Mouse (Mus musculus) forebrain, embryonic 15.5 days (tissue): ENCODE data around the gene Pcp4l1. TPM values are rescaled to one million over a fixed set of nuclear protein-coding genes. Genes with fewer than 3 reads are reported as not detected.
"Not testable (repeated sequence)": the region's sequence is repeated elsewhere in the genome, so short reads cannot be mapped to it uniquely, and the experiment has no call there.

Experiments used
- ATAC-seq: fragments of 200-750 bp; cut with Nextera tagmentation; replicated peaks from 2 replicates; pipeline ENCODE4 v1.8.0; 2017; ENCODE audit warnings: mild to moderate bottlenecking, moderate TSS enrichment, moderate library complexity
- H3K27ac ChIP-seq: fragments of 300-500 bp; sonication (generic); replicated peaks from 2 replicates; pipeline ENCODE4 v1.5.1; 2015; ENCODE audit warnings: mild to moderate bottlenecking, inconsistent platforms
- H3K27me3 ChIP-seq: fragments of 300-500 bp; sonication (generic); 2 replicates; pipeline ENCODE4 v1.6.1; 2015; ENCODE audit warnings: inconsistent platforms
- H3K36me3 ChIP-seq: fragments of 300-500 bp; sonication (generic); 2 replicates; pipeline ENCODE4 v1.6.1; 2015; ENCODE audit warnings: mild to moderate bottlenecking, inconsistent platforms
- H3K4me1 ChIP-seq: fragments of 300-500 bp; sonication (generic); 2 replicates; pipeline ENCODE4 v1.6.1; 2015; ENCODE audit warnings: inconsistent platforms
- H3K4me2 ChIP-seq: fragments of 300-500 bp; sonication (generic); replicated peaks from 2 replicates; pipeline ENCODE4 v1.6.1; 2015; ENCODE audit warnings: mild to moderate bottlenecking, inconsistent platforms
- H3K4me3 ChIP-seq: fragments of 300-500 bp; sonication (generic); 2 replicates; pipeline ENCODE4 v1.5.1; 2015; ENCODE audit warnings: mild to moderate bottlenecking, inconsistent platforms
- H3K9ac ChIP-seq: fragments of 300-500 bp; sonication (generic); replicated peaks from 2 replicates; pipeline ENCODE4 v1.6.1; 2015; ENCODE audit warnings: mild to moderate bottlenecking, inconsistent platforms
- H3K9me3 ChIP-seq: fragments of 300-500 bp; sonication (generic); 2 replicates; pipeline ENCODE4 v1.6.1; 2016; ENCODE audit warnings: inconsistent platforms
- WGBS: fragments of 180-500 bp; shearing (Covaris S2); methylation state at CpG from one replicate; pipeline ENCODE4 v1.1.7; 2015; ENCODE audit warnings: mixed read lengths; 5-methylcytosine and 5-hydroxymethylcytosine counted together
- polyA plus RNA-seq: library from polyadenylated mRNA; unstranded; fragments of >200 nt; fragmentation: Nextera tagmentation; extraction: Ambion mirVana; gene quantifications from 2 replicates; pipeline ENCODE4 v1.2.1, GENCODE M21; 2015

Gene Pcp4l1
- 7.1 and 9.8 TPM in 2 replicates for polyA plus RNA-seq

- Histone ChIP-seq H3K27me3 (peaks cover 48% of the 10 kb centered on the region), H3K9me3 (no peaks in the 10 kb centered on the region), H3K4me2 (peak within 1 kb of the TSS; percentile 96), H3K9ac (peak within 1 kb of the TSS; percentile 44), H3K4me3 (peak within 1 kb of the TSS; percentile 53), H3K4me1 (peaks cover 24% of the 10 kb centered on the region), H3K27ac (no peak within 1 kb of the TSS), H3K36me3 (no peaks in the 10 kb centered on the region)
- WGBS: under 1% methylated on average over 33 of the region's 33 CpGs
- peak; percentile 91 for ATAC-seq
Observed at GRCm38 (mm10) chr1:171195887-171196397, at the start of gene Pcp4l1. Gene Pcp4l1, minus strand, starts transcription at chr1:171196268.

GRCm38 (mm10) chr1:171245353-171245752 lies 49.3 kb upstream of the Pcp4l1 start:
- ATAC-seq: no peak
- peaks cover 36% of the 10 kb centered on the region for H3K36me3 ChIP-seq
- WGBS: 92% methylated on average over 8 of the region's 8 CpGs

GRCm38 (mm10) chr1:171241952-171242351 lies 45.9 kb upstream of the Pcp4l1 start:
- ATAC-seq, H3K27ac ChIP-seq, H3K27me3 ChIP-seq, H3K9me3 ChIP-seq, H3K9ac ChIP-seq, H3K4me2 ChIP-seq, H3K4me3 ChIP-seq: not testable (repeated sequence)
- Histone ChIP-seq H3K36me3 (peaks cover 69% of the 10 kb centered on the region), H3K4me1 (peaks cover 10% of the 10 kb centered on the region)
- WGBS: 79% methylated on average over 12 of the region's 12 CpGs

More at GRCm38 (mm10) chr1:171245353-171245752, 49.3 kb upstream of the Pcp4l1 start:
- Histone ChIP-seq H3K4me1 (peaks cover 35% of the 10 kb centered on the region), H3K9me3 (no peaks in the 10 kb centered on the region), H3K27ac (no peak overlapping the region), H3K4me3 (no peak overlapping the region), H3K9ac (no peak overlapping the region), H3K27me3 (no peaks in the 10 kb centered on the region), H3K4me2 (no peak overlapping the region)

GRCm38 (mm10) chr1:171240911-171241310 lies 44.8 kb upstream of the Pcp4l1 start:
- H3K4me1 ChIP-seq: peaks cover 4% of the 10 kb centered on the region
- H3K27ac ChIP-seq: no peak overlapping the region
- no peak for ATAC-seq
- no peaks in the 10 kb centered on the region for H3K9me3 ChIP-seq
- WGBS: 94% methylated on average over 10 of the region's 10 CpGs
- H3K4me3 ChIP-seq: no peak overlapping the region
- no peaks in the 10 kb centered on the region for H3K27me3 ChIP-seq
- peaks cover 78% of the 10 kb centered on the region for H3K36me3 ChIP-seq
- H3K9ac ChIP-seq: no peak overlapping the region
- H3K4me2 ChIP-seq: no peak overlapping the region

- WGBS: 83% methylated on average over 15 of the region's 15 CpGs
- H3K36me3 ChIP-seq: peaks cover 84% of the 10 kb centered on the region
- H3K27ac ChIP-seq: no peak overlapping the region
- no peak overlapping the region for H3K9ac ChIP-seq
- no peaks in the 10 kb centered on the region for H3K27me3 ChIP-seq
- no peak overlapping the region for H3K4me2 ChIP-seq
- no peak overlapping the region for H3K4me3 ChIP-seq
- no peaks in the 10 kb centered on the region for H3K9me3 ChIP-seq
- ATAC-seq: no peak
- H3K4me1 ChIP-seq: no peaks in the 10 kb centered on the region
Observed at GRCm38 (mm10) chr1:171239992-171240744, 44.1 kb upstream of the Pcp4l1 start.

- no peak for ATAC-seq
- H3K9ac ChIP-seq: no peak overlapping the region
- H3K36me3 ChIP-seq: peaks cover 92% of the 10 kb centered on the region
- no peak overlapping the region for H3K4me2 ChIP-seq
- H3K27me3 ChIP-seq: no peaks in the 10 kb centered on the region
- no peak overlapping the region for H3K27ac ChIP-seq
- no peak overlapping the region for H3K4me3 ChIP-seq
- no peaks in the 10 kb centered on the region for H3K9me3 ChIP-seq
- no peaks in the 10 kb centered on the region for H3K4me1 ChIP-seq
- 61% methylated on average over 14 of the region's 14 CpGs for WGBS
Observed at GRCm38 (mm10) chr1:171238463-171238862, 42.4 kb upstream of the Pcp4l1 start.

- Histone ChIP-seq H3K27ac (no peak overlapping the region), H3K4me2 (no peak overlapping the region), H3K4me3 (no peak overlapping the region), H3K27me3 (no peaks in the 10 kb centered on the region), H3K36me3 (peaks cover 81% of the 10 kb centered on the region), H3K9ac (no peak overlapping the region), H3K9me3 (no peaks in the 10 kb centered on the region), H3K4me1 (no peaks in the 10 kb centered on the region)
- no peak for ATAC-seq
- WGBS: 83% methylated on average over 6 of the region's 6 CpGs
Observed at GRCm38 (mm10) chr1:171237438-171237837, 41.4 kb upstream of the Pcp4l1 start.

GRCm38 (mm10) chr1:171235791-171236190 lies 39.7 kb upstream of the Pcp4l1 start:
- ATAC-seq: no peak
- H3K36me3 ChIP-seq: peaks cover 66% of the 10 kb centered on the region
- no peak overlapping the region for H3K27ac ChIP-seq
- 81% methylated on average over 4 of the region's 4 CpGs for WGBS
- H3K4me3 ChIP-seq: no peak overlapping the region
- H3K9ac ChIP-seq: no peak overlapping the region
- no peaks in the 10 kb centered on the region for H3K4me1 ChIP-seq
- no peak overlapping the region for H3K4me2 ChIP-seq
- no peaks in the 10 kb centered on the region for H3K27me3 ChIP-seq
- H3K9me3 ChIP-seq: no peaks in the 10 kb centered on the region

- Histone ChIP-seq H3K9me3 (no peaks in the 10 kb centered on the region), H3K36me3 (peaks cover 54% of the 10 kb centered on the region), H3K4me1 (no peaks in the 10 kb centered on the region), H3K27ac (no peak overlapping the region), H3K4me3 (no peak overlapping the region), H3K9ac (no peak overlapping the region), H3K4me2 (no peak overlapping the region), H3K27me3 (no peaks in the 10 kb centered on the region)
- ATAC-seq: no peak
- WGBS: 96% methylated on average over 4 of the region's 4 CpGs
Observed at GRCm38 (mm10) chr1:171234538-171234937, 38.5 kb upstream of the Pcp4l1 start.

- Histone ChIP-seq H3K36me3 (peaks cover 51% of the 10 kb centered on the region), H3K4me2 (no peak within 1 kb of the TSS), H3K27ac (no peak within 1 kb of the TSS), H3K9me3 (no peaks in the 10 kb centered on the region), H3K27me3 (no peaks in the 10 kb centered on the region), H3K4me1 (no peaks in the 10 kb centered on the region), H3K4me3 (no peak within 1 kb of the TSS), H3K9ac (no peak within 1 kb of the TSS)
- 93% methylated on average over 14 of the region's 14 CpGs for WGBS
- no peak for ATAC-seq
Observed at GRCm38 (mm10) chr1:171234126-171234525, 38.1 kb upstream of the Pcp4l1 start, which contains the start of gene Fcer1g. Gene Fcer1g, minus strand, starts transcription at chr1:171234365.

GRCm38 (mm10) chr1:171232800-171233730 lies 37.0 kb upstream of the Pcp4l1 start:
- H3K4me2 ChIP-seq: no peak overlapping the region
- 86% methylated on average over 12 of the region's 12 CpGs for WGBS
- peaks cover 40% of the 10 kb centered on the region for H3K36me3 ChIP-seq
- H3K27me3 ChIP-seq: no peaks in the 10 kb centered on the region
- no peak overlapping the region for H3K27ac ChIP-seq
- no peak overlapping the region for H3K4me3 ChIP-seq
- ATAC-seq: no peak
- H3K9me3 ChIP-seq: no peaks in the 10 kb centered on the region
- H3K9ac ChIP-seq: no peak overlapping the region
- H3K4me1 ChIP-seq: no peaks in the 10 kb centered on the region

GRCm38 (mm10) chr1:171232348-171232747 lies 36.3 kb upstream of the Pcp4l1 start:
- H3K9me3 ChIP-seq: no peaks in the 10 kb centered on the region
- H3K36me3 ChIP-seq: peaks cover 33% of the 10 kb centered on the region
- no peak overlapping the region for H3K4me3 ChIP-seq
- H3K27me3 ChIP-seq: no peaks in the 10 kb centered on the region
- no peak overlapping the region for H3K4me2 ChIP-seq
- WGBS: 87% methylated on average over 5 of the region's 5 CpGs
- H3K4me1 ChIP-seq: no peaks in the 10 kb centered on the region
- no peak for ATAC-seq
- H3K9ac ChIP-seq: no peak overlapping the region
- no peak overlapping the region for H3K27ac ChIP-seq
